Mouse (Mus musculus): Measurements from ENCODE around the gene Gm49380.

The Gm49380 gene

GRCm38 (mm10) chr9:44047571-44048490 lies 65.5 kb downstream of the Gm49380 start:
- no peak for DNase-seq (ENCODE audit: low spot score in 2 of 2)

- DNase-seq (ENCODE audit: low spot score in 2 of 2), result peak in 1 of 2 experiments; percentile 18
These were observed 66.2 kb downstream of the Gm49380 start for GRCm38 (mm10) chr9:44047071-44047470.

GRCm38 (mm10) chr9:44046426-44046825 lies 66.9 kb downstream of the Gm49380 start:
- no peak for DNase-seq (ENCODE audit: low spot score in 2 of 2)

GRCm38 (mm10) chr9:44045884-44046272 lies 67.4 kb downstream of the Gm49380 start:
- DNase-seq (ENCODE audit: low spot score in 2 of 2), result no peak

- no peak for DNase-seq (ENCODE audit: low spot score in 2 of 2)
These were observed 68.0 kb downstream of the Gm49380 start for GRCm38 (mm10) chr9:44045158-44045883.

GRCm38 (mm10) chr9:44044426-44045157 lies 68.7 kb downstream of the Gm49380 start:
- peak in 1 of 2 experiments; percentile 13 for DNase-seq (ENCODE audit: low spot score in 2 of 2)

GRCm38 (mm10) chr9:44043708-44044425 lies 69.4 kb downstream of the Gm49380 start:
- no peak for DNase-seq (ENCODE audit: low spot score in 2 of 2)

GRCm38 (mm10) chr9:44042836-44043707 lies 70.2 kb downstream of the Gm49380 start, which contains the start of gene Thy1:
TSS of gene Thy1 (plus strand) at chr9:44043384.
- peak in 1 of 2 experiments; percentile 26 for DNase-seq (ENCODE audit: low spot score in 2 of 2)

- no peak for DNase-seq (ENCODE audit: low spot score in 2 of 2)
These were observed 71.0 kb downstream of the Gm49380 start for GRCm38 (mm10) chr9:44042396-44042680.

- no peak for DNase-seq (ENCODE audit: low spot score in 2 of 2)
These were observed 71.5 kb downstream of the Gm49380 start for GRCm38 (mm10) chr9:44041511-44042395.

- no peak for DNase-seq (ENCODE audit: low spot score in 2 of 2)
These were observed 76.2 kb downstream of the Gm49380 start for GRCm38 (mm10) chr9:44037106-44037505.

GRCm38 (mm10) chr9:44033957-44034727 lies 79.2 kb downstream of the Gm49380 start:
- peak; percentile 33 to 34 for DNase-seq (ENCODE audit: low spot score in 2 of 2)

- DNase-seq (ENCODE audit: low spot score in 2 of 2), result no peak
These were observed 80.0 kb downstream of the Gm49380 start for GRCm38 (mm10) chr9:44033317-44033716.

- no peak for DNase-seq (ENCODE audit: low spot score in 2 of 2)
These were observed 81.4 kb downstream of the Gm49380 start for GRCm38 (mm10) chr9:44031946-44032345.

GRCm38 (mm10) chr9:44031079-44031478 lies 82.2 kb downstream of the Gm49380 start:
- peak in 1 of 2 experiments; percentile 38 for DNase-seq (ENCODE audit: low spot score in 2 of 2)

- DNase-seq (ENCODE audit: low spot score in 2 of 2), result no peak
These were observed 82.7 kb downstream of the Gm49380 start for GRCm38 (mm10) chr9:44030646-44031045.

GRCm38 (mm10) chr9:44029580-44030236 lies 83.6 kb downstream of the Gm49380 start:
- DNase-seq (ENCODE audit: low spot score in 2 of 2), result no peak

GRCm38 (mm10) chr9:44024096-44024495 lies 89.2 kb downstream of the Gm49380 start:
- DNase-seq (ENCODE audit: low spot score in 2 of 2), result no peak
